Mouse (Mus musculus) heart, postnatal 0 days (tissue): Measurements from ENCODE around the gene Sufu.

Experiments
- CTCF ChIP-seq: IDR thresholded peaks from 2 replicates; pipeline ENCODE4 v1.5.1; 2016; ENCODE audit warnings: antibody characterized with exemption, control low read depth, low read depth
- EP300 ChIP-seq: IDR thresholded peaks from 2 replicates; pipeline ENCODE4 v1.6.1; 2016; ENCODE audit warnings: antibody characterized with exemption, low read depth

DNA sequence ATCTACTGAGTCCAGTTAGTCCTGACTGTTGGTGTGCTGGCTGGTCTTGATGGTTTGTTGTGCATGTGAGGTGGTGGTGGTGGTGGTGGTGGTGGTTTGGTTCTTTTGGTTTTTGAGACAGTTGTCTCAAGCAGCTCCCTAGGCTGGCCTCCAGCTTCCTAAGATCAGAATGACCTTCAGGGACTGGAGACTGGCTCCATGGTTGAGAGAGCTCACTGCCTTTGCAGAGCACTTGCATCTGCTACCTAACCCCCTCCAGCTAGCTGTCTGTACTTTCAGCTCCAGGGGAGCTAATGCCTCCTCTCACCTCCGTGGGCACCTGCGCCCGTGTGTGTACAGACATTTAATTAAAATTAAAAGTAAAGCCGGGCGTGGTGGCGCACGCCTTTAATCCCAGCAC lies 23.7 kb downstream of the Sufu start:
- TF ChIP-seq CTCF (no peak), EP300 (no peak)
